Mouse (Mus musculus): Measurements from ENCODE around the gene Myl10. TPM values are rescaled to one million over a fixed set of nuclear protein-coding genes. Genes with fewer than 3 reads are reported as not detected.
"Not testable (repeated sequence)": the region's sequence is repeated elsewhere in the genome, so short reads cannot be mapped to it uniquely, and the experiment has no call there.

The Myl10 gene
- total RNA-seq (2021) (not detected), polyA plus RNA-seq (2012; rRNA removed) (not detected in 2 replicates)
- long read RNA-seq: 0 reads

DNA sequence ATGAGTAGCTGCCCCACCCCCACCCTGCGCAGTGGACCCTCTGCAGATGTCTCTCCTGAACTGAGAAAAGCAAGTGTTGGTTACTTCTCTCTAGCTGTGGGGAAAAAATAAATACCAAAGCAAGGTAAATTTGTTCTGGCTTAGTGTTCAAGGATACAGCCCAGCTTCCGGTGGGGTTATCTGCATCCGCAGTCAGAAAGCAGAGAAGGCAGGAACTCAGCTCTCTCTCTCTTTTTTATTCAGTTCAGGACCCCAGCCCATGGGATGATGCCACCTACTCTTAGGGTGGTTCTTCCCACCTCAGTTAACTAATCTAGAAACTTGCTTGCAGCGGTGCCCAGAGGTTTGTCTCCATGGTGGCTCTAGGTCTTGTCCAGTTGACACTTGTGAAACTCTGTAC lies at the start of gene Myl10:
Gene Myl10, plus strand, starts transcription at position 363 of the 400 bp plus-strand sequence.
- DNase-seq: no peak

DNA sequence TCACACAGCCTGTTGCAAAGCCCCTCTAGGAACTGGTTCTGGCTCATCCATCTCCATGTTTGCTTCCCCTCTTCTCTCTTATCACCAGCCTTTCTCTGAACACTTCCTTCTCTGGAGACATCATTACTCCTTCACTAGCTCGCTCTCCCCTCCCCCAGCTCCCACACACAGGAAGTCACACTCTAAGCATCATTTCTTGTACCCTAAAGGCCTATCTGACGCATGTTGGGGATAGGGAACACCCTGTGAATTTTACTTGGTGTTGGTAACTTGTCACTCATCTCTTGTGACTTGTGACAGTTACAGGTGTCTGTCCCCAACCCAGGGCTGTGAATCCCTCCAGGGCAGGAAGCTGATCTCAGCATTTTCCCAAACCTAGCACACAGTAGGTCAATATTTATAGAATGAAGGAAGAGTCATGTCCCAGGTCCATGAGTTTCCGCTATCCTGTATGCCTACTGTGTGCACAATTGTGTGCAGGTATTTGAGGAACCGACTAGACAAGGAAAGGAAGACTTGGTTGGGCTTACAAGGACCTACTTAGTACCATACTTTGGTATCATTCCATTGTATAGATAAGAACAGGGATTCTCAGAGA lies 46.1 kb upstream of the Myl10 start:
- no peak for DNase-seq

DNA sequence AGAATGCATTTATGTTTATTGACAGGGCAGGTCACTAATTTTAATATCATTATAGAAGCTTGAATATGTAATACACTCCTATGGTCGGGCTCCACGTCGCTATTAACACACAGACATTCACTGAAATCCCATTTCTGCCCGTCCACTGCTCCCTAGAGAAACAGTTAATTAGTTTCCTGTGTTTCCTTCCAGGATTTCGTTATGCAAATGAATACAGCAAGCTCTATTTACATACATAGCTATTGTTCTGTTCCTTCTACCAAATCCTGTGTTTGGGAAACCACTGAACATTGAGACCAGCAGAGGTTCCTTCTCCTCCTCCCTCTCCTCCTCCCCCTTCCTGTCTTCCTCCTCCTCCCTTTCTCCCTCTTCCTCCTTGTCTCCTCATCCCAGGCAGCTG lies 43.9 kb upstream of the Myl10 start:
- no peak for DNase-seq

- DNase-seq: no peak
Observed at GRCm38 (mm10) chr5:136649655-136650054, 43.3 kb upstream of the Myl10 start.

DNA sequence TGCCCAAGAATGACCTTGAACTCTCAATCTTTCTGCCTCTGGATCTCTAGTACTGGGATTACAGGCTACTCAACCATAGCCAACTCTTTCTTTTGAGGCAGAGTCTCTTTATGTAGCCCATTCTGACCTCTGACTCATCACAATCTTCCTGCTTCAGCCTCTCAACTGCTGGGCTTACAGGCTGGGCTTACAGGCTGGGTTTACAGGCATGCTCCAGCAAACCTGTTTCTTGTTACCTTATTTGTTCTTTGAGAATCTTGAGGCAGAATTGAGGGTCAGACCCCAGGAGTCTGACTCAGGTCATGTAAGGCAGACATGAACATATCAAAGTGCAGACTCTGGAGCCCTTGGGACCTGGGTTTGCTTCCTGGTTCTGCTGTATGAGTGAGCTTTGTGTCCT lies 38.5 kb upstream of the Myl10 start:
- no peak for DNase-seq

DNA sequence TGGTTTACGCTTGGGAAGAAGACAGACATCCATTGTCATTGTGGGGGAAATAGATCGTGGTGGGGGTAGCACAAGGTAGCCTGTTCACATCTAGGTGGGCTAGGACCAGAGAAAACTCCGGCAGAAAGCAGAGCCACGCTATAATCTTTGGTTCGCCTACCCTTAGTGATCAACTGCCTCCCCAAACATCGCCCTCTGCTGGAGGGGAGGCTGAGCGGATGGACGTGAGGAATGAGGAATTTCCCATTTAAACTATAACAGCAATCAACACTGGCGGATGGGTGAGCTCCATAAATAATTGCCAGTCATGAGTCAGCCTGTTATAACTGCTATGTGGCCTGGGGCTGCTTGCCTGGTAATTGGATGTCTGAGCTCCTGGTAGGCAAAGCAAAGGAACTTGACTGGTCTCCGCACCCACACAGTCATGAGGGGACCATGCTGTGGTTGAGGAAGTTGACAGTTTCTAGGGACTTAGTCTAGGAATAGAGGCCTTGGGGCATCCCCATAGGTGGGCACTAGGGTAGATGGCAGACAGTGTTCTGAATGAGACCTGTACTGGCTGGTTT lies 36.0 kb upstream of the Myl10 start:
- no peak for DNase-seq

DNA sequence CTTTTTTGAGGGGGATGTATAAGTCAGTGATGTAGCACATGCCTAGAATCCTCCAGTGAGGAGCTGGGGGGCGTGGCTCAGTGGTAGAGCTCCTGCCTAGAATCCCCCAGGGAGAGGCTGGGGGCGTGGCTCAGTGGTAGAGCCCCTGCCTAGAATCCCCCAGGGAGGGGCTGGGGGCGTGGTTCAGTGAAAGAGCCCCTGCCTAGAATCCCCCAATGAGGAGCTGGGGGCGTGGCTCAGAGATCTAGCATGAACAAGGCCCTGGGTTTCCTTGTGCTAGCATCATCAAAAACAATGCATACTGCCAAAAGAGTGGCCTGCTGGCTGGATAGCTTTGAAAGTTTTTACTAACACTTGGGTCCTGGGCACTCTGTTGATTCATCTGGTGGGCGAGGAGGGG lies 32.2 kb upstream of the Myl10 start:
- DNase-seq: not testable (repeated sequence)

DNA sequence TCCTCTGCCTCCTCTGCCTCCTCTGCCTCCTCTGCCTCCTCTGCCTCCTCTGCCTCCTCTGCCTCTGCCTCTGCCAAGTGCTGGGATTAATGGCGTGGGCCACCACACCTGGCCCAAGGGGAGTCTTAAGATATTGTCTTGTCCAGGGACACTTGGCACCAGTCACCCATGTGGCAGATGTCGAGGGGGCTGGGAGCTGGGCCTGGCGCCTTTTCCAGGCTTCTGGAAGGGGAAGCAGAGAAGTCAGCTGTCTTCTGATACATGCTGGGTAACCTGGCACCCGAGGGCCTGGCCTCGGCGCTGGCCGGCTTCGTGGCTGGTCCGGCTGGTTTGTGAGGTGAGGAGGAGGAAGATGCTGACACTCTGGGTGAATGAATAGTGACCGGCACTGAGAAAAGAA lies 30.7 kb upstream of the Myl10 start:
- no peak for DNase-seq

GRCm38 (mm10) chr5:136662822-136663221 lies 30.1 kb upstream of the Myl10 start:
- DNase-seq: peak; percentile 86

GRCm38 (mm10) chr5:136664497-136664896 lies 28.4 kb upstream of the Myl10 start:
- DNase-seq: peak; percentile 80

GRCm38 (mm10) chr5:136676315-136677030 lies 16.5 kb upstream of the Myl10 start:
- DNase-seq: no peak

- DNase-seq: no peak
Observed at GRCm38 (mm10) chr5:136678840-136679348, 14.1 kb upstream of the Myl10 start.

DNA sequence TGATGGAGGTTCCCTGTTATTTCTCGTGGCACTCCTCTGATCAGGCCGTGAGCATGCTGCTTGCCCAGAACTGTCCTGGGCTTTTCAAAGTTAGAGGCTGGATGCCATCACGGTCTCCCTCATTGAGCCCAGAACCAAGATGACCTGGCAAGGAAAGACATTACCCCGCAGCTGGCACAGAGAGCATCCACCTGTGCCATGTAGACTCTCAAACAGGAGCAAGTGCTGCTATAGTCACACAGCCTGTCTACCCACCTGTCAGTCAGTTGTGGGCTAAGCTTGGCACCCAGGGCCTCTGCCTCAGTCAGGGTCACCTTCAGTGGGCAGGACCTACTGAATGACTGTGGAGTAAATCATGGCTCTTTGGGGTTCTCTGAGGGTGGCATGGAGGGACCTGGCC lies 6.6 kb upstream of the Myl10 start:
- DNase-seq: no peak

- DNase-seq: no peak
Observed at GRCm38 (mm10) chr5:136687561-136687960, 5.4 kb upstream of the Myl10 start.

GRCm38 (mm10) chr5:136688841-136689240 lies 4.1 kb upstream of the Myl10 start:
- DNase-seq: peak; percentile 13

GRCm38 (mm10) chr5:136691170-136691569 lies 1.8 kb upstream of the Myl10 start:
- DNase-seq: no peak

- DNase-seq: no peak
Observed at GRCm38 (mm10) chr5:136693418-136693817, 472 bp downstream of the Myl10 start.

DNA sequence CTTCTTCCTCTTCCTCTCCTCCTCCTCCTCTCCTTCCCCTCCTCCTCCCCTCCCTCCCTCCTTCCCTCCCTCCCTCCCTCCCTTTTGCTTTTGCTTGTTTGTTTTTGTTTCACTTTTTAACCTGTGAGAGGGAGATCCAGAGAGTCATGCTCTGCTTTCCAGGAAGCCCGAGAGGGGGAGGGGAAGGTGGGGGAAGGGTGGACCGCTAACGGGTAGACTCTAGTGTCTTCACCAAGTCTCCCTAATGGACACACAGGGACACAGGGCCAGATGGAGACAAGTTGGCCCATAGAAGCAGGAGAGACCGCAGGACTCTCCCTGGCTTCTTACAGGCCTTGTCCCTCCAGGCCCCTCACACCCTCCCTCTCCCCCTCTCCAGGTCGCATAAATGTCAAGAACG lies 2.0 kb downstream of the Myl10 start:
- DNase-seq: no peak

- DNase-seq: no peak
Observed at GRCm38 (mm10) chr5:136696516-136696915, 3.6 kb downstream of the Myl10 start.

- DNase-seq: no peak
Observed at GRCm38 (mm10) chr5:136697618-136698017, 4.7 kb downstream of the Myl10 start.

GRCm38 (mm10) chr5:136702159-136702725 lies 9.3 kb downstream of the Myl10 start:
- no peak for DNase-seq

DNA sequence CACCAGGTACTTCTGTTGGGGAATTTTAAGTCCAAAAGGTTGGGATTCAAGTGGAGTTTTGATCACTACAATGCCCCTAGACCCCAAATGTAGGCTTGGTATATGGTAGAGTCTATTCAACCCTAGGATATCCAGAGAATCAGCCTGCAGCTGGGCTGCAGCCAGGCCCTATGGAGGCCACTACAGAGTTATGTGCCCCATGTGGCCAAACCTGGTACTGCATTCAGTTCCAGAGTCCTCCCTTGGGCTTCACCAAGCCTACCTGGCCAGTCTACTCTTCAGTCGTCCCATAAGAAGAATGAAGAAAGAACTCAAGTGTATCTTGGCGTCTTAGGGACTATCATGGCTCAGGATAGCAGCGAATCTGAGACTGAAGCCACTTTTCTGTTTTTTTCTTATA lies 10.8 kb downstream of the Myl10 start:
- DNase-seq: peak; percentile 74

GRCm38 (mm10) chr5:136704151-136704550 lies 11.2 kb downstream of the Myl10 start:
- no peak for DNase-seq
